Mouse (Mus musculus) adrenal gland, adult 8-10 months (tissue): ENCODE measurements around the gene Rora. TPM values are rescaled to one million over a fixed set of nuclear protein-coding genes. Genes with fewer than 3 reads are reported as not detected.

Experiments
- DNase-seq: peaks from one replicate; pipeline ENCODE4 v3.0.0; 2022
- total RNA-seq, 4 experiments: library from RNA; stranded (reverse); gene quantifications; 2 replicates each; pipeline ENCODE4 v1.2.4; 2022

Gene Rora
- 100 to 1,000 TPM in 3 of 4 experiments, 10 to 100 TPM in 1; 72.5 to 179 (median 108) TPM for total RNA-seq

- peak; percentile 52 for DNase-seq
These were observed at the start of gene Rora for GRCm38 (mm10) chr9:68653211-68654038. Rora (plus strand) TSS chr9:68653786.

- no peak for DNase-seq
These were observed 39.6 kb upstream of the Rora start for GRCm38 (mm10) chr9:68614006-68614405.

GRCm38 (mm10) chr9:68617116-68617515 is 36.5 kb upstream of the Rora start:
- no peak for DNase-seq

GRCm38 (mm10) chr9:68620036-68620435 is 33.5 kb upstream of the Rora start:
- no peak for DNase-seq

- DNase-seq: no peak
These were observed 33.1 kb upstream of the Rora start for GRCm38 (mm10) chr9:68620441-68620840.

- DNase-seq: no peak
These were observed 28.6 kb upstream of the Rora start for GRCm38 (mm10) chr9:68624981-68625380.

GRCm38 (mm10) chr9:68637301-68637700 is 16.3 kb upstream of the Rora start:
- DNase-seq: no peak

GRCm38 (mm10) chr9:68641123-68641522 is 12.5 kb upstream of the Rora start:
- DNase-seq: no peak

- no peak for DNase-seq
These were observed 5.5 kb upstream of the Rora start for GRCm38 (mm10) chr9:68648061-68648460.

- no peak for DNase-seq
These were observed 400 bp downstream of the Rora start for GRCm38 (mm10) chr9:68654039-68654332.

GRCm38 (mm10) chr9:68654333-68655017 is 889 bp downstream of the Rora start:
- peak; percentile 29 for DNase-seq

GRCm38 (mm10) chr9:68655018-68656005 is 1.7 kb downstream of the Rora start:
- DNase-seq: peak; percentile 80

- DNase-seq: peak; percentile 68
These were observed 2.6 kb downstream of the Rora start for GRCm38 (mm10) chr9:68656076-68656795.

- DNase-seq: no peak
These were observed 3.2 kb downstream of the Rora start for GRCm38 (mm10) chr9:68656796-68657130.

GRCm38 (mm10) chr9:68670731-68671130 is 17.1 kb downstream of the Rora start:
- DNase-seq: no peak

GRCm38 (mm10) chr9:68672459-68672858 is 18.9 kb downstream of the Rora start:
- DNase-seq: peak; percentile 42

- DNase-seq: peak; percentile 53
These were observed 19.6 kb downstream of the Rora start for GRCm38 (mm10) chr9:68673221-68673620.

GRCm38 (mm10) chr9:68679871-68680374 is 26.3 kb downstream of the Rora start:
- no peak for DNase-seq

GRCm38 (mm10) chr9:68683938-68684337 is 30.4 kb downstream of the Rora start:
- no peak for DNase-seq

GRCm38 (mm10) chr9:68685562-68685961 is 32.0 kb downstream of the Rora start:
- no peak for DNase-seq

GRCm38 (mm10) chr9:68687251-68687874 is 33.8 kb downstream of the Rora start:
- DNase-seq: no peak
